Mouse (Mus musculus) ES-E14 (cell line): ENCODE measurements at regions not wholly inside any gene's neighbourhood (a gene's known extent, or its start where the extent isn't known, plus 50 kb on each side); places are given as distances from the start of the nearest gene placed in this dataset.

Source experiments
- DNase-seq: peaks from one replicate; pipeline ENCODE4 v3.0.0-alpha.2; 2013; ENCODE audit warnings: low read depth, low spot score
- H3K27ac ChIP-seq: 2 replicates; pipeline ENCODE4 v1.5.1; 2012; ENCODE audit warnings: low read depth, mild to moderate bottlenecking, low read length, moderate library complexity, mixed read lengths; ENCODE audit not compliant: poor library complexity, insufficient read depth, severe bottlenecking
- H3K36me3 ChIP-seq: 2 replicates; pipeline ENCODE4 v1.6.1; 2012; ENCODE audit warnings: mild to moderate bottlenecking, low read length, moderate library complexity, mixed read lengths; ENCODE audit not compliant: control insufficient read depth, poor library complexity, insufficient read depth, severe bottlenecking
- H3K4me1 ChIP-seq, 2 experiments: fragments of 150-350 bp in 1 of 2; sonication (generic) in 1 of 2; 2 replicates each; pipeline ENCODE4 v1.6.1; 2012; ENCODE audit warnings: low read length in 2 of 2, mild to moderate bottlenecking in 1 of 2, mixed read lengths in 1 of 2; ENCODE audit not compliant: control insufficient read depth in 2 of 2, insufficient read depth in 2 of 2, poor library complexity in 1 of 2
- H3K4me3 ChIP-seq, 2 experiments: fragments of 150-350 bp in 1 of 2; sonication (generic) in 1 of 2; 2 replicates each; pipeline ENCODE4 v1.5.1; 2012; ENCODE audit warnings: low read length in 2 of 2, low read depth in 1 of 2, mild to moderate bottlenecking in 1 of 2, mixed read lengths in 1 of 2; ENCODE audit not compliant: insufficient read depth in 1 of 2, poor library complexity in 1 of 2, severe bottlenecking in 1 of 2
- H3K9ac ChIP-seq: 2 replicates; pipeline ENCODE4 v1.6.1; 2012; ENCODE audit warnings: low read depth, mild to moderate bottlenecking, low read length, mixed read lengths; ENCODE audit not compliant: poor library complexity, insufficient read depth, severe bottlenecking
- H3K9me3 ChIP-seq: fragments of 150-350 bp; sonication (generic); 2 replicates; pipeline ENCODE4 v1.6.1; 2012; ENCODE audit warnings: low read depth, mild to moderate bottlenecking, low read length; ENCODE audit not compliant: control insufficient read depth, insufficient read depth
- CHD2 ChIP-seq: IDR thresholded peaks from 2 replicates; pipeline ENCODE4 v1.6.1; 2014; ENCODE audit warnings: mild to moderate bottlenecking, low read depth, low read length, inconsistent platforms
- HCFC1 ChIP-seq: IDR thresholded peaks from 2 replicates; pipeline ENCODE4 v1.6.1; 2012; ENCODE audit warnings: low read length, inconsistent platforms, borderline replicate concordance; ENCODE audit not compliant: insufficient read depth
- MAFK ChIP-seq: IDR thresholded peaks from 2 replicates; pipeline ENCODE4 v1.6.1; 2014; ENCODE audit warnings: mild to moderate bottlenecking, low read depth, low read length, inconsistent platforms; ENCODE audit not compliant: insufficient read depth
- ZC3H11A ChIP-seq: IDR thresholded peaks from 2 replicates; pipeline ENCODE4 v1.6.1; 2012; ENCODE audit warnings: low read depth, mild to moderate bottlenecking, inconsistent platforms, low read length, borderline replicate concordance
- ZNF384 ChIP-seq: IDR thresholded peaks from 2 replicates; pipeline ENCODE4 v1.6.1; 2012; ENCODE audit warnings: low read depth, low read length, inconsistent platforms
- in situ Hi-C, 2 experiments: fragments of 600-800 bp; cut with MboI; formaldehyde crosslinking; loops; one replicate each; pipeline ENCODE4 v1.15.1; 2025; ENCODE audit warnings: low sequenced_read_pairs in 2 of 2, inconsistent platforms in 1 of 2; ENCODE audit not compliant: unreplicated experiment in 2 of 2

DNA sequence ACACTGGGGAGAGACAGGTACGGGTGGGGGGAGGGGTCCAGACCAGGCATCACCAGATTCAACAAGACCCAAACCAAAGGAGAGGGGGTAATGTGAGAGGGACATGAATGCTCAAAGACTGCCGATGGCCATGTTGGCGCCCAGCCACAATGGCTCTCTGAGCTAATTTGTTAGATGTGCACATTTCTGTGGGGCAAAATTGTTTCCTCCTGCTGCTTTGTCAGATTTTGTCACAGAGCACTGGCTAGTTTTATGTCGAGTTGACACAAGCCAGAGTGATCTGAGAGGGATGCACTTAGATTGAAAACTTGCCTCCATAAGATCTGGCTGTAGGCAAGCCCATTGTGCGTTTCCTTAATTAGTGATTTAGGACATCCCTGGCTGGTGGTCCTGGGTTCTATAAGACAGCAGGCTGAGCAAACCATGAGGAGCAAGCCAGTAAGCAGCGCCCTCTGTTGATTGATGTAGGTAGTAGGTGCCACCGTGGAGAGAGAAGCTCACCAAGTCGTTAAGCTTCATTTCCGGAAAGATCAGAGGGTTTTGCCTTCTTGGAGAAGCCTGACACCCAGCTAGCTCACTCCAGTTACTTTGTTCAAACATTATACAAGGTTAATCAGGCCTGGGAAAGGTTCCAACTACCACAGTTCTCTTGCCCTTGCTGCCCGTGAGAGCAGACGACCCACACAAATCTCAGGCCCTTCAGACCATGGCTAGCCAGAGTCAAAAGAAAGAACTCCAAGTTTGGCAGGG, 90.6 kb downstream of the Atp23 start:
- Histone ChIP-seq H3K27ac (no peak overlapping the region), H3K4me1 (peaks cover 0 to 9% of the 10 kb centered on the region in 2 experiments; a peak in 1 of 4 replicates), H3K9ac (no peak overlapping the region), H3K36me3 (no peaks in the 10 kb centered on the region), H3K4me3 (no peak overlapping the region), H3K9me3 (no peaks in the 10 kb centered on the region)
- TF ChIP-seq ZNF384 = no peak
- no peak for TF ChIP-seq MAFK
- no peak for TF ChIP-seq HCFC1
- TF ChIP-seq ZC3H11A = no peak
- no peak for TF ChIP-seq CHD2
- in situ Hi-C loops = no loop called here
- DNase-seq = no peak

DNA sequence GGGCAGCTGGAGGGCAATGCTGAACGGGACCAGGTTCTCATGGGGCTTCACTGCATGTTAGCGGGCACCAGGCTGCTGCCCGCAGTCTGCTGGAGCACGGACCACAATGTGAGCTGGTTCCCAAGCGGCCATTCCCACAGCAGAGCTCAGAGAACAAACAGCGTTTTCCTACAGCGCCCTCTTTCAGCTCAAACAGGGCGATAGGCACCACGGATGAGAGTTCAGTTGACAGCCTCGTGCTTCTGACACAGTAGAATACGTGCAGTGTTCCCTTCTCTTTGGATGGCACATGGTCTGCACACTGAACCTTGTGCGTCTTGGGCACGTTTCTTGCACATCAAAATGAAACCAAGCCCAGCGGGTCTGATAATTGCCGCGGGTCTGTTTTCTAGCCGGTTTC, 91.6 kb downstream of the Atp23 start:
- DNase-seq = no peak
- Histone ChIP-seq H3K4me3 (peak overlapping the region; percentile 29 to 37; a peak in 2 of 4 replicates), H3K4me1 (peaks cover 0 to 9% of the 10 kb centered on the region in 2 experiments; a peak in 1 of 4 replicates), H3K9ac (peak overlapping the region; percentile 38; the same call in 1 of the 2 replicates), H3K9me3 (no peaks in the 10 kb centered on the region), H3K36me3 (no peaks in the 10 kb centered on the region), H3K27ac (no peak overlapping the region)
- TF ChIP-seq ZNF384 = no peak
- TF ChIP-seq ZC3H11A = no peak
- no peak for TF ChIP-seq MAFK
- TF ChIP-seq CHD2 = no peak
- no peak for TF ChIP-seq HCFC1
- in situ Hi-C loops = no loop called here

- no peak for TF ChIP-seq CHD2
- TF ChIP-seq MAFK = no peak
- TF ChIP-seq HCFC1 = no peak
- no peak for TF ChIP-seq ZC3H11A
- no peak for TF ChIP-seq ZNF384
- Histone ChIP-seq H3K36me3 (no peaks in the 10 kb centered on the region), H3K4me3 (no peak overlapping the region), H3K9ac (no peak overlapping the region), H3K4me1 (peaks cover 0 to 9% of the 10 kb centered on the region in 2 experiments; a peak in 1 of 4 replicates), H3K9me3 (no peaks in the 10 kb centered on the region), H3K27ac (no peak overlapping the region)
- in situ Hi-C loops = no loop called here
- DNase-seq = peak; percentile 39
Measured at GRCm38 (mm10) chr10:126806881-126807280, 94.3 kb downstream of the Atp23 start.

GRCm38 (mm10) chr10:126802732-126803131, 98.4 kb downstream of the Atp23 start:
- TF ChIP-seq ZNF384 (no peak), ZC3H11A (no peak), HCFC1 (no peak), CHD2 (no peak), MAFK (no peak)
- Histone ChIP-seq H3K36me3 (no peaks in the 10 kb centered on the region), H3K4me3 (no peak overlapping the region), H3K27ac (no peak overlapping the region), H3K4me1 (no peaks in the 10 kb centered on the region), H3K9ac (no peak overlapping the region), H3K9me3 (no peaks in the 10 kb centered on the region)
- in situ Hi-C loops = no loop called here
- no peak for DNase-seq
